Mouse (Mus musculus): Measurements from ENCODE around the gene Cygb. TPM values are rescaled to one million over a fixed set of nuclear protein-coding genes. Genes with fewer than 3 reads are reported as not detected.

The Cygb gene
- polyA plus RNA-seq, 1 experiment from 2014 or later, result 17.5 TPM

- H3K36me3 ChIP-seq (ENCODE audit: control insufficient read depth, insufficient read depth), result no peaks in the 10 kb centered on the region
These were observed 9.6 kb downstream of the Cygb start for GRCm38 (mm10) chr11:116644225-116645112.

GRCm38 (mm10) chr11:116643579-116644224 lies 10.4 kb downstream of the Cygb start:
- Histone ChIP-seq H3K27ac (ENCODE audit: low read depth, low read length) (no peak overlapping the region), H3K36me3 (ENCODE audit: control insufficient read depth, insufficient read depth) (no peaks in the 10 kb centered on the region), H3K4me1 (replicated peaks; ENCODE audit: control insufficient read depth, insufficient read depth, low read length) (0 out of 2 replicates have a peak, but pooled peaks cover 2% of the 10 kb centered on the region), H3K9ac (ENCODE audit: low read depth, low read length) (no peak overlapping the region), H3K9me3 (ENCODE audit: control insufficient read depth) (no peaks in the 10 kb centered on the region), H3K27me3 (replicated peaks; ENCODE audit: control insufficient read depth, insufficient read depth, low read length) (peaks cover 3% of the 10 kb centered on the region; the same call in 1 of the 2 replicates), H3K4me2 (replicated peaks; ENCODE audit: low read depth) (0 out of 2 replicates have a peak overlapping the region, but pooled peaks have one; percentile 17), H3K4me3 (ENCODE audit: low read depth, low read length) (no peak overlapping the region)
- no peak for TF ChIP-seq CTCF (IDR thresholded peaks at IDR 0.05; ENCODE audit: low read depth)
- WGBS, result 23% methylated on average over 19 of the region's 19 CpGs
- ATAC-seq, result 0 out of 2 replicates have a peak, but pooled peaks have one; percentile 2

More at GRCm38 (mm10) chr11:116644225-116645112, 9.6 kb downstream of the Cygb start:
- H3K4me2 ChIP-seq (replicated peaks; ENCODE audit: low read depth), result no peak overlapping the region
- no peak for ATAC-seq
- H3K9me3 ChIP-seq (ENCODE audit: control insufficient read depth), result no peaks in the 10 kb centered on the region
- WGBS, result 60% methylated on average over 21 of the region's 21 CpGs
- no peak for TF ChIP-seq CTCF (IDR thresholded peaks at IDR 0.05; ENCODE audit: low read depth)
- 0 out of 2 replicates have a peak, but pooled peaks cover 2% of the 10 kb centered on the region for H3K4me1 ChIP-seq (replicated peaks; ENCODE audit: control insufficient read depth, insufficient read depth, low read length)
- no peak overlapping the region for H3K4me3 ChIP-seq (ENCODE audit: low read depth, low read length)
- no peak overlapping the region for H3K9ac ChIP-seq (ENCODE audit: low read depth, low read length)
- no peak overlapping the region for H3K27ac ChIP-seq (ENCODE audit: low read depth, low read length)
- H3K27me3 ChIP-seq (replicated peaks; ENCODE audit: control insufficient read depth, insufficient read depth, low read length), result peaks cover 3% of the 10 kb centered on the region; the same call in 1 of the 2 replicates

- Histone ChIP-seq H3K27ac (ENCODE audit: low read depth, low read length) (no peak overlapping the region), H3K27me3 (replicated peaks; ENCODE audit: control insufficient read depth, insufficient read depth, low read length) (peaks cover 3% of the 10 kb centered on the region; the same call in 1 of the 2 replicates), H3K9me3 (ENCODE audit: control insufficient read depth) (no peaks in the 10 kb centered on the region), H3K4me3 (ENCODE audit: low read depth, low read length) (no peak overlapping the region), H3K9ac (ENCODE audit: low read depth, low read length) (no peak overlapping the region), H3K4me1 (replicated peaks; ENCODE audit: control insufficient read depth, insufficient read depth, low read length) (0 out of 2 replicates have a peak, but pooled peaks cover 2% of the 10 kb centered on the region), H3K36me3 (ENCODE audit: control insufficient read depth, insufficient read depth) (no peaks in the 10 kb centered on the region), H3K4me2 (replicated peaks; ENCODE audit: low read depth) (0 out of 2 replicates have a peak overlapping the region, but pooled peaks have one; percentile 17)
- WGBS, result 34% methylated on average over 14 of the region's 14 CpGs
- TF ChIP-seq CTCF (IDR thresholded peaks at IDR 0.05; ENCODE audit: low read depth), result peak; percentile 98
- ATAC-seq, result peak; percentile 50; the same call in 1 of the 2 replicates
These were observed 11.2 kb downstream of the Cygb start for GRCm38 (mm10) chr11:116642681-116643578.

- Histone ChIP-seq H3K36me3 (ENCODE audit: control insufficient read depth, insufficient read depth) (no peaks in the 10 kb centered on the region), H3K4me2 (replicated peaks; ENCODE audit: low read depth) (no peak overlapping the region), H3K9ac (ENCODE audit: low read depth, low read length) (no peak overlapping the region), H3K4me3 (ENCODE audit: low read depth, low read length) (no peak overlapping the region), H3K4me1 (replicated peaks; ENCODE audit: control insufficient read depth, insufficient read depth, low read length) (no peaks in the 10 kb centered on the region), H3K9me3 (ENCODE audit: control insufficient read depth) (no peaks in the 10 kb centered on the region), H3K27me3 (replicated peaks; ENCODE audit: control insufficient read depth, insufficient read depth, low read length) (peaks cover 3% of the 10 kb centered on the region; the same call in 1 of the 2 replicates), H3K27ac (ENCODE audit: low read depth, low read length) (no peak overlapping the region)
- TF ChIP-seq CTCF (IDR thresholded peaks at IDR 0.05; ENCODE audit: low read depth), result no peak
- ATAC-seq, result no peak
- 71% methylated on average over 3 of the region's 3 CpGs for WGBS
These were observed 12.4 kb downstream of the Cygb start for GRCm38 (mm10) chr11:116641731-116642130.

GRCm38 (mm10) chr11:116641168-116641567 lies 12.9 kb downstream of the Cygb start:
- WGBS, result 54% methylated on average over 5 of the region's 5 CpGs
- Histone ChIP-seq H3K4me3 (ENCODE audit: low read depth, low read length) (no peak overlapping the region), H3K4me1 (replicated peaks; ENCODE audit: control insufficient read depth, insufficient read depth, low read length) (no peaks in the 10 kb centered on the region), H3K27me3 (replicated peaks; ENCODE audit: control insufficient read depth, insufficient read depth, low read length) (peaks cover 3% of the 10 kb centered on the region; the same call in 1 of the 2 replicates), H3K27ac (ENCODE audit: low read depth, low read length) (no peak overlapping the region), H3K36me3 (ENCODE audit: control insufficient read depth, insufficient read depth) (no peaks in the 10 kb centered on the region), H3K9ac (ENCODE audit: low read depth, low read length) (no peak overlapping the region), H3K9me3 (ENCODE audit: control insufficient read depth) (no peaks in the 10 kb centered on the region), H3K4me2 (replicated peaks; ENCODE audit: low read depth) (no peak overlapping the region)
- no peak for ATAC-seq
- peak; percentile 64 for TF ChIP-seq CTCF (IDR thresholded peaks at IDR 0.05; ENCODE audit: low read depth)
